Mouse (Mus musculus): ENCODE measurements around the gene B4galt5. TPM values are rescaled to one million over a fixed set of nuclear protein-coding genes. Genes with fewer than 3 reads are reported as not detected.

Gene B4galt5
- polyA plus RNA-seq, 1 experiment from 2014 or later = 8.8 TPM

GRCm38 (mm10) chr2:167332336-167332987 lies 16.5 kb downstream of the B4galt5 start:
- peaks cover 78% of the 10 kb centered on the region for H3K4me1 ChIP-seq
- no peaks in the 10 kb centered on the region for H3K27me3 ChIP-seq (replicated peaks)
- no peak overlapping the region for H3K4me3 ChIP-seq
- H3K9me3 ChIP-seq = no peaks in the 10 kb centered on the region
- WGBS = 78% methylated on average over 7 of the region's 7 CpGs
- H3K36me3 ChIP-seq = no peaks in the 10 kb centered on the region
- H3K9ac ChIP-seq = no peak overlapping the region
- no peak for ATAC-seq (ENCODE audit: extremely low read depth, insufficient number of reproducible peaks, low FRiP score, low TSS enrichment)
- no peak overlapping the region for H3K4me2 ChIP-seq
- H3K27ac ChIP-seq (replicated peaks) = no peak overlapping the region

GRCm38 (mm10) chr2:167331432-167331921 lies 17.5 kb downstream of the B4galt5 start:
- peak; percentile 20; the same call in 1 of the 2 replicates for ATAC-seq (ENCODE audit: extremely low read depth, insufficient number of reproducible peaks, low FRiP score, low TSS enrichment)
- H3K9ac ChIP-seq = peak overlapping the region; percentile 59
- H3K27me3 ChIP-seq (replicated peaks) = no peaks in the 10 kb centered on the region
- peak overlapping the region; percentile 59 for H3K27ac ChIP-seq (replicated peaks)
- no peaks in the 10 kb centered on the region for H3K9me3 ChIP-seq
- peak overlapping the region; percentile 20; the same call in 1 of the 2 replicates for H3K4me2 ChIP-seq
- peaks cover 68% of the 10 kb centered on the region for H3K4me1 ChIP-seq
- WGBS = 16% methylated on average over 5 of the region's 5 CpGs
- H3K36me3 ChIP-seq = no peaks in the 10 kb centered on the region
- no peak overlapping the region for H3K4me3 ChIP-seq

DNA sequence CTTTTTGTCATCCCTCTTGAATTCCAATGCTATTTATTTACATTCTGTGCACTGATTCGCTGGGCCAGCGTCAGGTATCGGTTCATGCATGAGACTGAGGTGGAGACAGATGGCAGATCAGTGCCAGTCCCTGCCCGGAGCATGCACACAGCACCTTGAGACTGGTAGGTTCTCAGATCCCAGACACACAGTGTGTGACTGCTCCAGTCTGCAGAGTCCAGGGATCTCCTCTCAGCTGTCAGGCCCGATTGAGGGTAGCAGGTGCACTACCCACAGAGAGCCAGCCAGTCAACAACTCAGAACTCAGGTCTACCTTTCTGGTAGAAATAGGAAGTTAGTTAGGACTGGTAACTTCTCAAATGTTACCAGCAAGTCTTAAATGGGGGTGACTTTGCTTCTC lies 18.4 kb downstream of the B4galt5 start:
- no peak overlapping the region for H3K4me2 ChIP-seq
- no peak for ATAC-seq (ENCODE audit: extremely low read depth, insufficient number of reproducible peaks, low FRiP score, low TSS enrichment)
- H3K4me1 ChIP-seq = peaks cover 59% of the 10 kb centered on the region
- no peak overlapping the region for H3K4me3 ChIP-seq
- H3K9ac ChIP-seq = no peak overlapping the region
- H3K27ac ChIP-seq (replicated peaks) = no peak overlapping the region
- no peaks in the 10 kb centered on the region for H3K36me3 ChIP-seq
- WGBS = 84% methylated on average over 5 of the region's 5 CpGs
- H3K9me3 ChIP-seq = no peaks in the 10 kb centered on the region
- no peaks in the 10 kb centered on the region for H3K27me3 ChIP-seq (replicated peaks)

GRCm38 (mm10) chr2:167329478-167330262 lies 19.3 kb downstream of the B4galt5 start:
- H3K27ac ChIP-seq (replicated peaks) = no peak overlapping the region
- ATAC-seq (ENCODE audit: extremely low read depth, insufficient number of reproducible peaks, low FRiP score, low TSS enrichment) = no peak
- no peaks in the 10 kb centered on the region for H3K9me3 ChIP-seq
- no peaks in the 10 kb centered on the region for H3K27me3 ChIP-seq (replicated peaks)
- no peaks in the 10 kb centered on the region for H3K36me3 ChIP-seq
- H3K4me3 ChIP-seq = no peak overlapping the region
- WGBS = 84% methylated on average over 9 of the region's 9 CpGs
- no peak overlapping the region for H3K9ac ChIP-seq
- peaks cover 54% of the 10 kb centered on the region for H3K4me1 ChIP-seq
- no peak overlapping the region for H3K4me2 ChIP-seq

- Histone ChIP-seq H3K9ac (no peak overlapping the region), H3K36me3 (no peaks in the 10 kb centered on the region), H3K27me3 (replicated peaks) (no peaks in the 10 kb centered on the region), H3K4me3 (no peak overlapping the region), H3K9me3 (no peaks in the 10 kb centered on the region), H3K4me2 (no peak overlapping the region), H3K4me1 (peaks cover 56% of the 10 kb centered on the region), H3K27ac (replicated peaks) (no peak overlapping the region)
- WGBS = 76% methylated on average over 6 of the region's 6 CpGs
- no peak for ATAC-seq (ENCODE audit: extremely low read depth, insufficient number of reproducible peaks, low FRiP score, low TSS enrichment)
Observed at GRCm38 (mm10) chr2:167328340-167328739, 20.6 kb downstream of the B4galt5 start.

DNA sequence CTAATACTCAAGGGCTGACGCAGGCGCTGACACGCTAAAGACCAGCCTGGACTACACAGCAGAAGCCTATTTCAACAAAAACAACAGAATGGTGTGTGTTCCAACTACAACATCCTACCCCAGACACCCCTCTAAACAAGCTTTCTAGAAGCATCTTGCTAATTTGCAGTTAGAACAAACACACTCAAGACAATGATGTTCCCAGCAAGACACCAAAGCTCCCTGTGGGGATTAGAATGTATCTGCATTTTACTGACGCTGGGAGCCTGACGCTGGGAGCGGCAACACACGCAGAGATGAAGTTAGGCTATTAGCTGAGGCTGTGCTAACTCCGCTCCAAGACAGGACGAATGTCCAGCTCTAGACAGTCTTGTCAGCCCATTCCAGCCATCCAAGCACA lies 22.4 kb downstream of the B4galt5 start:
- no peaks in the 10 kb centered on the region for H3K9me3 ChIP-seq
- H3K27ac ChIP-seq (replicated peaks) = no peak overlapping the region
- no peak for ATAC-seq (ENCODE audit: extremely low read depth, insufficient number of reproducible peaks, low FRiP score, low TSS enrichment)
- H3K4me1 ChIP-seq = peaks cover 51% of the 10 kb centered on the region
- H3K4me3 ChIP-seq = no peak overlapping the region
- no peak overlapping the region for H3K4me2 ChIP-seq
- H3K27me3 ChIP-seq (replicated peaks) = no peaks in the 10 kb centered on the region
- no peaks in the 10 kb centered on the region for H3K36me3 ChIP-seq
- 74% methylated on average over 9 of the region's 9 CpGs for WGBS
- no peak overlapping the region for H3K9ac ChIP-seq

DNA sequence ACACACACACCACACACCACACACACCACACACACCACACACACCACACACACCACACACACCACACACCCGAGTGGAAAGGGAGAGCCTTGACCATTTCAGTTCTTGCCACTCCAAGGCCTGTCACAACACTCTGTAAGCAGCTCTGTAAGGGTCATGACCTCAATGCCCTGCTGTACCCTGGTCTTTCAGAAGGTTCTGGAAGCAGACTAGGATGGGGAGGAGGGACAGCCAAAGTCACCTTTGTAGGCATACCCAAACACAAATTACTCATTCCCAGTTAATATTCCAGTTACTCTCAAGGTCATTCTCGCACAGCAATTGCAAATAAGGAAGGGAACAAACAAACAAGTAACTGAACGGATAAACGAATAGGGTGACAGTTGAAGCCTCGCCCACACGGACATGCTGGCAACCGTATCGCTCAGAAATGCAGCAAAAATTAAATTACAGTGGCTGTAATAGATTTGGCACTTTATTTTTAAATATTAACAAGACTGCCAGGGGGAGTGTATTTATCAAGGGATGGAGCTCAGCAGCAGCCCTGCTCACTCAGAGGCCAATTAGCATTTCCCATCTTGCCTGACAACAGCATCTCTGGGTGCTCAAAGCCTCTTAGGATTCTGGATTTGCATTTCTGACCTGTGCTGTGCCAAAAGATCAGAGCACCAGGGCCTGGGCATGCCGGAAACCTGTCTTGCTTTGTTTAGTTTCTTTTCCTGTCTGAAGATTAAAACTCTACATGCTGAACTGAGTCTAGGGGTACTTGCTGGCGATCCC lies 24.6 kb downstream of the B4galt5 start:
- Histone ChIP-seq H3K9me3 (no peaks in the 10 kb centered on the region), H3K27me3 (replicated peaks) (no peaks in the 10 kb centered on the region), H3K4me1 (peaks cover 35% of the 10 kb centered on the region), H3K9ac (no peak overlapping the region), H3K27ac (replicated peaks) (no peak overlapping the region), H3K36me3 (no peaks in the 10 kb centered on the region), H3K4me3 (no peak overlapping the region), H3K4me2 (no peak overlapping the region)
- no peak for ATAC-seq (ENCODE audit: extremely low read depth, insufficient number of reproducible peaks, low FRiP score, low TSS enrichment)
- WGBS = 77% methylated on average over 10 of the region's 10 CpGs

- Histone ChIP-seq H3K4me3 (no peak overlapping the region), H3K9ac (no peak overlapping the region), H3K9me3 (no peaks in the 10 kb centered on the region), H3K27ac (replicated peaks) (peak overlapping the region; percentile 43), H3K27me3 (replicated peaks) (no peaks in the 10 kb centered on the region), H3K4me1 (peaks cover 42% of the 10 kb centered on the region), H3K36me3 (no peaks in the 10 kb centered on the region), H3K4me2 (no peak overlapping the region)
- 29% methylated on average over 3 of the region's 3 CpGs for WGBS
- no peak for ATAC-seq (ENCODE audit: extremely low read depth, insufficient number of reproducible peaks, low FRiP score, low TSS enrichment)
Observed at GRCm38 (mm10) chr2:167323116-167323515, 25.9 kb downstream of the B4galt5 start.

GRCm38 (mm10) chr2:167321372-167321771 lies 27.6 kb downstream of the B4galt5 start:
- no peak overlapping the region for H3K4me2 ChIP-seq
- H3K4me1 ChIP-seq = peaks cover 58% of the 10 kb centered on the region
- no peak overlapping the region for H3K27ac ChIP-seq (replicated peaks)
- H3K4me3 ChIP-seq = no peak overlapping the region
- WGBS = 83% methylated on average over 8 of the region's 8 CpGs
- H3K9ac ChIP-seq = no peak overlapping the region
- H3K36me3 ChIP-seq = no peaks in the 10 kb centered on the region
- no peaks in the 10 kb centered on the region for H3K9me3 ChIP-seq
- no peaks in the 10 kb centered on the region for H3K27me3 ChIP-seq (replicated peaks)
- no peak for ATAC-seq (ENCODE audit: extremely low read depth, insufficient number of reproducible peaks, low FRiP score, low TSS enrichment)

DNA sequence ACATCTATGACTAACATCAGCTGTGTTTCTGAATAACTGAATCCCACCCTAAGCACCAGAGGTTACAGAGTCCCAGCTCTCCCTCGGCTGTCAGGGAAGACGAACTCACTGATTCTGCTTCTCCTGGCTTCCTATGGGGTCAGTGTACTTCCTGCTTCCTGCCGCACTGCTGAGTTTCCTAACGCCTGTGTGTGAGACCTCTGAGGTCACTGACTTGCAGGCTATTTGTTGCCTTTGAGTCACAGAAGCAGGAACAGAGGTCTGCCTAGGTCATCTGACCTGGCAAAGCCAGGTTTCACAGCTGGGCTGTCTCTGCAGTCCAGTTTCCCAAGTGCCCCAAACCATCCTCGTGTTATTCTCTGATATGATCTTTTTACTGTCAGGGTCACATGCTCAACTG lies 30.0 kb downstream of the B4galt5 start:
- Histone ChIP-seq H3K27ac (replicated peaks) (peak overlapping the region; percentile 49), H3K4me1 (peaks cover 72% of the 10 kb centered on the region), H3K4me3 (no peak overlapping the region), H3K9ac (0 out of 2 replicates have a peak overlapping the region, but pooled peaks have one; percentile 16), H3K4me2 (no peak overlapping the region), H3K36me3 (no peaks in the 10 kb centered on the region), H3K9me3 (no peaks in the 10 kb centered on the region), H3K27me3 (replicated peaks) (no peaks in the 10 kb centered on the region)
- WGBS = 22% methylated on average over 5 of the region's 5 CpGs
- no peak for ATAC-seq (ENCODE audit: extremely low read depth, insufficient number of reproducible peaks, low FRiP score, low TSS enrichment)

- 68% methylated on average over 3 of the region's 3 CpGs for WGBS
- H3K4me1 ChIP-seq = peaks cover 71% of the 10 kb centered on the region
- H3K9me3 ChIP-seq = no peaks in the 10 kb centered on the region
- no peak overlapping the region for H3K27ac ChIP-seq (replicated peaks)
- H3K27me3 ChIP-seq (replicated peaks) = no peaks in the 10 kb centered on the region
- no peak overlapping the region for H3K4me3 ChIP-seq
- no peak overlapping the region for H3K4me2 ChIP-seq
- H3K36me3 ChIP-seq = peaks cover 5% of the 10 kb centered on the region
- no peak overlapping the region for H3K9ac ChIP-seq
- no peak for ATAC-seq (ENCODE audit: extremely low read depth, insufficient number of reproducible peaks, low FRiP score, low TSS enrichment)
Observed at GRCm38 (mm10) chr2:167316724-167317187, 32.2 kb downstream of the B4galt5 start.
